Mouse (Mus musculus) gastrocnemius, adult 18-20 months (tissue): ENCODE data around the gene Cyfip2. TPM values are rescaled to one million over a fixed set of nuclear protein-coding genes. Genes with fewer than 3 reads are reported as not detected.
A peak's percentile ranks its signal among the peaks of the same experiment; 100 is the strongest.

Experiments used
- DNase-seq: peaks from one replicate; pipeline ENCODE4 v3.0.0; 2021; ENCODE audit warnings: low spot score
- total RNA-seq, 2 experiments: library from RNA; stranded (reverse); gene quantifications; 2 replicates each; pipeline ENCODE4 v1.2.3; 2021

The Cyfip2 gene
- total RNA-seq, 2 experiments from 2014 or later, result 12.4 to 14.0 TPM

DNA sequence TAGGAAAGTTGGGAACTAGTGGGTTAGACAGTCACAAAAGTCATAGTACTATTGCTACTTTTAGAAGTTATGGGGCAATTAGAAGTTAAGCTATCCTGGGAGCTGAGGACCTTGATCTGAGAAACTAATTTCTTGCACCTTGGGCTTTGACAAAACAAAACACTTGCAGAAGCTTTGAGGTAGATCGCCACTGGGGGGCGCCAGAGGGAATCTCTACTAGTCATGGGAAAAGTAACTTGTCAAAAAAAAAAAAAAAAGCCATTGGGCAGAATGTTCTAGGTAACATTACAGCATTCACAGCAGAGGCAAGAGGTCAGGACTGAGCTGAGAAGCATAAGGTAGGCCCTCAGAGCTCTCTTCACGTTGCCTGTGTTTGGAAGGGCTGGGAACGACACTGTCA is 75.7 kb downstream of the Cyfip2 start:
- DNase-seq, result peak; percentile 19

GRCm38 (mm10) chr11:46235334-46235733 is 77.3 kb downstream of the Cyfip2 start, which contains the start of gene Fndc9:
TSS of gene Fndc9 (plus strand) at chr11:46235531.
- no peak for DNase-seq

- DNase-seq, result no peak
Measured at GRCm38 (mm10) chr11:46233966-46234365, 78.7 kb downstream of the Cyfip2 start.

DNA sequence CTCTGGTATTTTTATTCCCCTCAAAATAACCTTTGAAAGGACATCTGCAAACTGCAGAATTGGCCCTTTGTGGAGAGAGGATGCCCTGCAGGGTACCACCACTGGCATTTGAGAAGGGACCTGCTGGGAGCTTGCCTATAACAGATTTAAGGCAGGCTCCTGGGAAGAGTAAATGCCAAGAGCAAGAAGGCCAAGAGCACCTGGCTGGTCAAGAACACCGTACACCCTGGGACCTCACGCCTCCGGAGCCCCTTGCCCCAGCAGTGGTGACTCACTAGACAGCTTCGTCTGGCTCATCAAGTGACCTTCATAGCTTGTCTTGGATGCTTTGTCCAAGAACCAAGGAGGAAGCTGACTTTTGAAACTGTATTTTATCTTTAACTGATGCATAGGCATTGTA is 79.9 kb downstream of the Cyfip2 start:
- DNase-seq, result no peak

DNA sequence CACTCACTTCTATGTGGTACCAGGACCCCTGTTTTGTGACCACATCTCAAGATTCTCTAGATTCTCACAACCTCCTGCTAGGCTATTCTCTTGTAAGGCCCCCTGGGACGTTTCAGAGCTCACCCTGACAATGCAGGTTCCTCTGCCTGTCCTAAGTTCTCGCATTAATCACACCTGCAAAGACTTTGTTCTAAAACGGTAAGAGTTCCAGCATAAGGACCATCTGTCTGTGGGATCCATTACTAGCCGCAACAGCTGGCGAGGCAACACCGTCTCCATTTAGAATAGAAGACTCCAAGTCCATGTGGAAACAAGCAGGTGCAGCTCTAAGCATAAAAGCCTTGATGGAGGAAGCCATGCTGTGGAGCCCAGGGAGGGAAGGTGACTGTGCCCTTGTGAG is 82.5 kb downstream of the Cyfip2 start:
- no peak for DNase-seq

- no peak for DNase-seq
Measured at GRCm38 (mm10) chr11:46225345-46225744, 87.3 kb downstream of the Cyfip2 start.

GRCm38 (mm10) chr11:46223575-46223974 is 89.1 kb downstream of the Cyfip2 start:
- no peak for DNase-seq

DNA sequence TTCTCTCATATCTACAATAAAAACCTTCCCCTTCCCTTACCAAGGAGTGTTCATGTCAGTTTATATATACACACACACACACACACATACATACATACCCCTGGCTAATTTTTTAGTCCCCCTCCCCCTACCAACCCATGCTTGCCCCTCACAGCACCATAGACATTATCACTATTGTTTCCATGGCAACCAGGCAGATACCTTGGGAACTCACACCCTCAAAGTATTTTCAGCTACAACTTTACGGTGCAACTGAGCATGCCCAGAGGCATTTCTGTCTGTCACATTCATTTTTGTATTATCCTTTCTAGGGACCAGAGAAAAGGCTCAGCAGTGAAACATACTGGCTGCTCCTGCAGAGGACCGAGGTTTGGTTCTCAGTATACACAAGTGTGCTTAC is 92.4 kb downstream of the Cyfip2 start:
- no peak for DNase-seq

DNA sequence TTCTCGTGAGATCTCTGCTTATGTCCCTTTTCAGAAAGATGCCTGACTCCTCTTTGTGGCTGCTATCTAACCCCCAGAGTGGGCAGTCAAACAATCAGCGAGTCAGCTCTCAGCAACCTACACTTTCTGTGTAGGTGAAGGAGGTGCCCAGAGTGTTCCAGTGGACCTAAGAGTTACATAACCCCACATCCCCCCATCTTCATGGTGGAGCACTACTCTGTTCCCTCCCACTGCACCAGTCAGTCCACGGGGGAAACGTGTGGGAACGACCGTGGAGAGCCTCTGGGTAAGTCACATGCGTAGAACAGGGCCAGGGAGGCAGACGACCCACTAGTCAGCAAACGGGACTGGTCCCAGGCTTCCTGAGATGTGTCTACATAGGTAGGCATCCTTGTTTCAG is 93.3 kb downstream of the Cyfip2 start:
- no peak for DNase-seq

DNA sequence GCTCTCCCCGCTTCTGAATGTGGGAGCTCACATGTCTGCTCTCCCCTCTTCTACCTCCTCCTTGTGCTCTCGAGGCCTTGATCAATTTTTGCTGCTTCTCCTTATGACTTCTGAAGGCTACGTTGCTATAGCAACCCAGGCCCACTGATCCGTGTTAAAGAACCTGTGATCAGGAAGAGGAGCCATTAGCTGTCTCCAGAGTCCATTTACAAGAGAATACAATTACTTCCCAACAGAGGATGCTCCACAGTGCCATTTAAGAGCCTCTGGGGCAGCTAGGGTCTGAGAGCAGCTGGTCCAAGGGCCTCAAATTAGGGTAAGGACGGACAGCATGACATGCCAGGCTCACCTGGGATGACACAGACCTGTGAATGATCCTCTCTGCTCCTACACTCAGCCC is 94.1 kb downstream of the Cyfip2 start:
- DNase-seq, result no peak

- no peak for DNase-seq
Measured at GRCm38 (mm10) chr11:46217686-46218085, 95.0 kb downstream of the Cyfip2 start.

GRCm38 (mm10) chr11:46216669-46217068 is 96.0 kb downstream of the Cyfip2 start:
- no peak for DNase-seq

DNA sequence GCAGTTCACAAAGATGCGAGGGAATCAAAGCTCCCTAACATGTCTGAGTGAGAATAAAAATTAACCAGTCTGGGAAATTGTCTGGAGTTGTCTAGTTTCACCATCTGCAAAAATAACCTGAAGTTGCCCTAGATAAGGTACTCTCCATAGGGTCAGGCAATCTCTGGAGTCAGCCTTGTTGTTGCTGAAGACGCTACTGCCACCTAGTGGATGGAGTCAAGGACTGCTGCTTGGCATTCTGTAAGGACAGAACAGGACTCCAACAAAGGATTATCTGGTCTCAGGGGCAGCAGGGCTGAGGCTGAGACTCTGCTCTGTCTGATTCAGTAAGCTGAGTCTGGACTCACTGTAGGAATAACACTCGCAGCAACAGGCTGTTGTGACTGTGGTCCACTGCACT is 97.3 kb downstream of the Cyfip2 start:
- DNase-seq, result peak; percentile 57

DNA sequence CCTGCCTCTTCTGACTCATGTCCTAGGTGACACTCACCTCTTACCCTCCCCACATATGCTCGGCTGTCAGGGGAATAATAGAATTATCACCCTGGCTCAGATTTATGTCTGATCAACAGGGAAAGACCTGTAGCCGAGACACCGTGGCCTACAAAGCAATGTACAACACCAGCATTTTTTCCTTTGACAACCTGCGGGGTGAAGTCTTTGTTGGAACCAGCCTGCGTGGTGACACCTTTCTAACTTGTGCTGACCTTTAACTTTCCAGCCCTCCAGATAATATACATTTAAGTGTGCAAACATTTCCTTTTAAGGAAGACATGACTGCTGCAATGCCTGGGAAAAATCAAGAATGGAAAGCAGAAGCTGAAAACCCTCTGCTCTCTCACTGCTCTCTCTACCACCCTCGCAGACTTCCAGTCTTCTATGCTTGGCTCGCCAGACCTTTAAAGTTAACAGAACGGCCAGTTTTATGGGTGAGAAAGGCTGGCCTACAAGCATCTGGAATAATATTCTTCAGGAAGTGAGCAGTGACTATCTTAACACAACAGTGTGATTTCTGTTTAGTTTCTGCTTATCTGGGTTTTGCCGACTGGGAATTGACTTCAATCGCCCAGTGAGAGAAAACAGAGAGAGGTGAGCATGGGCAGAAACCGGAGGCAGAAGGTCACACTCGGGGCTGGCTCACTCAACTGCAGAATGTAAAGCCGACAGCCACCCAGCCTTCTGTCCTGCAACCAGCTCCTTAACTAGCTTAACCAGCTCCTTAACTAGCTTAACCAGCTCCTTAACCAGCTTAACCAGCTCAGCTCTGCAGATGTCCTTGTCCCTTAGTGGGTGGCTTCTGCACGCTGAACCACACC is 98.1 kb downstream of the Cyfip2 start:
- DNase-seq, result no peak

- DNase-seq, result no peak
Measured at GRCm38 (mm10) chr11:46213844-46214243, 98.8 kb downstream of the Cyfip2 start.

DNA sequence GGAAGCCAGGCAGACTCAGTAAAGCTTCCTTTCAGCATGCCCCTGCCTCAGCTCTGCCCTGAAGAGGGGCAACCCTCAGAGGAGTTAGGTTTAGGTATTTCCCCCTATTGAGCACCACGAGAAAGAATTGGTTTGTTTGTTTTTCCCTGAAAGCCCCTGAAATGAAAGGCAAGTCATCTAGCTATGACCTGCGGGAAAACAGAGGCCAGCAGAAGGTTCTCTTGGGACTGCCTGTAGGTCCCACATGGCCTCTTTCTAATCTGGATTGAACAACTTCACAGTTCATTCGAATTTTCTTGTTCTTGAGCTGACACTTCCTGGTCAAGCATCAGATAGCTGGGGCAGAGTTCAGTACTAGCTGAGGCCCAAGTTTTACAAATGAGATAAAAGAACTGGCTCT is 100.8 kb downstream of the Cyfip2 start:
- no peak for DNase-seq

DNA sequence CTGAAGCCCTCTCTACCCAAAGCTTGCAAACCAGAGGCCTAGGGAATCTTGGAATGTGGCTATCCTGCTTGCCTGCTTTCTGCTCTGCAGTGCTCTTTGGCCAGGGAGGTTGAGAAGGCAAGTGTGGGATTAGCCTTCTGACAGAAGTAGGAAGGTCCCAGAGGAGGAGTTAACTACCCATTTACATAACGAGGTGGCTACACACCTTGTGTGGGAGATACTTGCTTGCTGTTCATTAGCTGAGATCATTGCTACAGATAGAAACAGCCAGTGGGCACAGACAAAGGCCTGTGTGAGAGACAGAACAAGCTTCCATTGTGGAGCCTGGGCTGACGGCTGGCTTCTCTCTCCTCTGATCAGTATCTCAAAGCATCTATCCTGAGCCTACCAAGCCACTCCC is 102.8 kb downstream of the Cyfip2 start:
- no peak for DNase-seq

DNA sequence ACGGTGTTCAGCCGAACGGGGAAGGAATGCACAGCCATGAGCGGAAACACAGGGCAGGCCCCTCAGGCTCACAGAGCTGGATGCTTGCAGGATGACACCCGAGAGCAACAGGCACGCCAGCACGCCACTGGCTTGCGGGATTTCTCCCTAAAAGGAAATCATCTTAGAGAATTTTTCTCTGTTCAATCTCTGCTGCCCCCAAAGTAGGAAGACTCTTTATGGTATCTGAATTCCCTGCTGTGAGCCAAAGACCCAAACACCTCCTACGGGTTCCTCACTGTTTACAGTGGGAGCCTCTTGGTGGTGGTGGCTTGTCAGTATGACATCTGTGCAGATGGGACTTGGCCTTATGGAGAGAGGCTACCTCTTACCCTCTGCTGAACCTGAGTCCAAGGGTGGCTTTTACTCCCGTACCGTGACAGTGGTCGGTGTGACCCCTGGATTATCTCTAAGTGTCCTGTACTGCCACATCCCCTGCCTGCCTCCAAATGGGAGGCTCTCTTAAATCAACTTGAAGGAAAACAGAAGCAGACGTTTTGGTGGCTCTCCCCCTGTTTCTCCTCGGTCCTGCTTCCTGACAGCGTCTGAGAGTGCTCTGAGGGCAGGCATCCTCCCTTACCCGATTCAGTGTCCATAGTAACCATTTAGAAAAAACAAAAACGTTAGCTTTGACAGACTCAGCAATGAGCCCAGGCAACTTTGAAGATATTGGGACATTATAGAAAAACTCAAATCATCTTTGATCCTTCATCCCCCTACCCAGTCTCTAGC is 106.8 kb downstream of the Cyfip2 start:
- no peak for DNase-seq

DNA sequence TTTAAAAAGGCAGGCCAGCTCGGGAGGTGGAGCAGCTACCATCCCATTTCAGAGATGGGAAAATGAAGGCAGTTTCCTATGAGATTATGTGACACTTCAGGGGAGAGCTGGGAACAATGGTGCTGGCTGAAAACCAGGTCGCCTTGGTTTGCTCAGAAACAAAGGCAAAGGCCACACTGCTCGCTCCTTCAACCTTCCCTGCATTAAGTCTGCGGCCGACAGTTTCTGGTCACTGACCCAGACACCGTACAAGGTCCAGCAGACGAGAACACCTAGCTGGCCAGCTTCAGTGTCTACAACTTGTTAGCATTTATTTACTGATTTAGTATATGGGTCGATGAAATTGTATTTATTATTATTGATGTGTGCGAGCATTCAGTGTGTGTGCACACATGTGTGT is 107.8 kb downstream of the Cyfip2 start:
- DNase-seq, result no peak

DNA sequence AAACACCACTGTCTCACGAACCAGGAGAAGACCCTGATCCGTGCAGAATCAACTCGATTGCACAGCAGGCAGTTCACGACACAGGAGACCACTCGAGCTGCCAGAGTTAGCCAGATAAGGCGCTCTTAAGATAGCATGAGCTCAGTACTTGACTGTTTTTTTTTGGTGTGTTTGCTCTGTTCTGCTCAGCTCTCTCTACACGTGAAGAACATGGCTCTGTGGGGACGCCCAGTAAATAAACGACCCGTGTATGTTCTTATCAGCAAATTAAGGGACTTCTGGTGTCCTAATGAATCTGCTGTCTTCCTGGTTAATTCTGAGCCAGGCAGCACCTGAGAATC is 110.1 kb downstream of the Cyfip2 start:
- no peak for DNase-seq

GRCm38 (mm10) chr11:46201636-46202546 is 110.8 kb downstream of the Cyfip2 start:
- DNase-seq, result no peak

GRCm38 (mm10) chr11:46200664-46201063 is 112.0 kb downstream of the Cyfip2 start:
- no peak for DNase-seq
